Mouse (Mus musculus): Measurements from ENCODE around the gene Plcg1. TPM values are rescaled to one million over a fixed set of nuclear protein-coding genes. Genes with fewer than 3 reads are reported as not detected.

Gene Plcg1
- polyA plus RNA-seq, 1 experiment from 2014 or later = 10.9 TPM

GRCm38 (mm10) chr2:160717269-160717668 lies 13.8 kb upstream of the Plcg1 start:
- WGBS = 72% methylated on average over 5 of the region's 5 CpGs
- H3K4me1 ChIP-seq (replicated peaks; ENCODE audit: control insufficient read depth, insufficient read depth, low read length) = no peaks in the 10 kb centered on the region
- TF ChIP-seq CTCF (IDR thresholded peaks at IDR 0.05; ENCODE audit: low read depth) = peak; percentile 81

GRCm38 (mm10) chr2:160718811-160719210 lies 12.3 kb upstream of the Plcg1 start:
- no peak for TF ChIP-seq CTCF (IDR thresholded peaks at IDR 0.05; ENCODE audit: low read depth)
- Histone ChIP-seq H3K27ac (ENCODE audit: low read depth, low read length) (no peak overlapping the region; the same call in 1 of the 2 replicates), H3K9me3 (ENCODE audit: control insufficient read depth) (no peaks in the 10 kb centered on the region), H3K4me1 (replicated peaks; ENCODE audit: control insufficient read depth, insufficient read depth, low read length) (no peaks in the 10 kb centered on the region), H3K4me2 (replicated peaks; ENCODE audit: low read depth) (no peak overlapping the region), H3K9ac (ENCODE audit: low read depth, low read length) (no peak overlapping the region), H3K4me3 (ENCODE audit: low read depth, low read length) (no peak overlapping the region), H3K36me3 (ENCODE audit: control insufficient read depth, insufficient read depth) (peaks cover 81% of the 10 kb centered on the region), H3K27me3 (replicated peaks; ENCODE audit: control insufficient read depth, insufficient read depth, low read length) (no peaks in the 10 kb centered on the region)
- WGBS = 72% methylated on average over 3 of the region's 3 CpGs
- no peak for ATAC-seq

More at GRCm38 (mm10) chr2:160717269-160717668, 13.8 kb upstream of the Plcg1 start:
- H3K4me2 ChIP-seq (replicated peaks; ENCODE audit: low read depth) = no peak overlapping the region
- H3K4me3 ChIP-seq (ENCODE audit: low read depth, low read length) = no peak overlapping the region
- no peaks in the 10 kb centered on the region for H3K9me3 ChIP-seq (ENCODE audit: control insufficient read depth)
- no peaks in the 10 kb centered on the region for H3K27me3 ChIP-seq (replicated peaks; ENCODE audit: control insufficient read depth, insufficient read depth, low read length)
- H3K36me3 ChIP-seq (ENCODE audit: control insufficient read depth, insufficient read depth) = peaks cover 81% of the 10 kb centered on the region
- H3K27ac ChIP-seq (ENCODE audit: low read depth, low read length) = no peak overlapping the region
- ATAC-seq = no peak
- no peak overlapping the region for H3K9ac ChIP-seq (ENCODE audit: low read depth, low read length)

GRCm38 (mm10) chr2:160722714-160723113 lies 8.4 kb upstream of the Plcg1 start:
- WGBS = 80% methylated on average over 4 of the region's 4 CpGs
- H3K4me2 ChIP-seq (replicated peaks; ENCODE audit: low read depth) = no peak overlapping the region
- H3K4me1 ChIP-seq (replicated peaks; ENCODE audit: control insufficient read depth, insufficient read depth, low read length) = no peaks in the 10 kb centered on the region
- no peaks in the 10 kb centered on the region for H3K27me3 ChIP-seq (replicated peaks; ENCODE audit: control insufficient read depth, insufficient read depth, low read length)
- H3K4me3 ChIP-seq (ENCODE audit: low read depth, low read length) = no peak overlapping the region
- no peak for TF ChIP-seq CTCF (IDR thresholded peaks at IDR 0.05; ENCODE audit: low read depth)
- no peak overlapping the region for H3K27ac ChIP-seq (ENCODE audit: low read depth, low read length)
- H3K36me3 ChIP-seq (ENCODE audit: control insufficient read depth, insufficient read depth) = peaks cover 66% of the 10 kb centered on the region
- no peak for ATAC-seq
- H3K9me3 ChIP-seq (ENCODE audit: control insufficient read depth) = no peaks in the 10 kb centered on the region
- H3K9ac ChIP-seq (ENCODE audit: low read depth, low read length) = no peak overlapping the region

GRCm38 (mm10) chr2:160723613-160724375 lies 7.3 kb upstream of the Plcg1 start:
- no peak for ATAC-seq
- H3K9me3 ChIP-seq (ENCODE audit: control insufficient read depth) = no peaks in the 10 kb centered on the region
- H3K9ac ChIP-seq (ENCODE audit: low read depth, low read length) = no peak overlapping the region
- peaks cover 55% of the 10 kb centered on the region for H3K36me3 ChIP-seq (ENCODE audit: control insufficient read depth, insufficient read depth)
- H3K4me2 ChIP-seq (replicated peaks; ENCODE audit: low read depth) = no peak overlapping the region
- H3K4me1 ChIP-seq (replicated peaks; ENCODE audit: control insufficient read depth, insufficient read depth, low read length) = no peaks in the 10 kb centered on the region
- H3K27ac ChIP-seq (ENCODE audit: low read depth, low read length) = no peak overlapping the region
- no peak overlapping the region for H3K4me3 ChIP-seq (ENCODE audit: low read depth, low read length)
- H3K27me3 ChIP-seq (replicated peaks; ENCODE audit: control insufficient read depth, insufficient read depth, low read length) = no peaks in the 10 kb centered on the region
- TF ChIP-seq CTCF (IDR thresholded peaks at IDR 0.05; ENCODE audit: low read depth) = no peak
- 94% methylated on average over 4 of the region's 4 CpGs for WGBS

DNA sequence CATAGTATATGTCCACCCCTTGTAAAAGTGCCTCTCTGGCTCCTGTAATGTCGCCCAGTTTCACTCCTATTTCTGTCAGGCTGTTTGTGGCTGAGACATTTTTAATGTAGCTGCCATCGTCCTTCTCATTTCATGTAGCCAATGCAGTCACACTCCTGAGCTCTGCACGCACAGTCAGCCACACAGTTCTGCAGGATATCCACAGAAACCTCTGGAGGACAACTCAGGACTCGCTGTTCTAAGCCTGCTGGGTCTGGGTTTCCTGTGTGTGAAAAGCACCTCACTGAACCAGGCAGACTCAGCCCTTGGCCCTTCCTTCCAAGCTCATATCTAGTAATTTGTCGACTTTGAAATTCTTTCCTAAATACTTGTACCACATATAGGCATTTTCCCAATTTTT lies 6.6 kb upstream of the Plcg1 start:
- Histone ChIP-seq H3K4me2 (replicated peaks; ENCODE audit: low read depth) (no peak overlapping the region), H3K9ac (ENCODE audit: low read depth, low read length) (no peak overlapping the region), H3K27me3 (replicated peaks; ENCODE audit: control insufficient read depth, insufficient read depth, low read length) (no peaks in the 10 kb centered on the region), H3K9me3 (ENCODE audit: control insufficient read depth) (no peaks in the 10 kb centered on the region), H3K4me3 (ENCODE audit: low read depth, low read length) (no peak overlapping the region), H3K36me3 (ENCODE audit: control insufficient read depth, insufficient read depth) (peaks cover 48% of the 10 kb centered on the region), H3K27ac (ENCODE audit: low read depth, low read length) (no peak overlapping the region), H3K4me1 (replicated peaks; ENCODE audit: control insufficient read depth, insufficient read depth, low read length) (no peaks in the 10 kb centered on the region)
- WGBS = 88% methylated on average over 5 of the region's 5 CpGs
- ATAC-seq = no peak
- no peak for TF ChIP-seq CTCF (IDR thresholded peaks at IDR 0.05; ENCODE audit: low read depth)

DNA sequence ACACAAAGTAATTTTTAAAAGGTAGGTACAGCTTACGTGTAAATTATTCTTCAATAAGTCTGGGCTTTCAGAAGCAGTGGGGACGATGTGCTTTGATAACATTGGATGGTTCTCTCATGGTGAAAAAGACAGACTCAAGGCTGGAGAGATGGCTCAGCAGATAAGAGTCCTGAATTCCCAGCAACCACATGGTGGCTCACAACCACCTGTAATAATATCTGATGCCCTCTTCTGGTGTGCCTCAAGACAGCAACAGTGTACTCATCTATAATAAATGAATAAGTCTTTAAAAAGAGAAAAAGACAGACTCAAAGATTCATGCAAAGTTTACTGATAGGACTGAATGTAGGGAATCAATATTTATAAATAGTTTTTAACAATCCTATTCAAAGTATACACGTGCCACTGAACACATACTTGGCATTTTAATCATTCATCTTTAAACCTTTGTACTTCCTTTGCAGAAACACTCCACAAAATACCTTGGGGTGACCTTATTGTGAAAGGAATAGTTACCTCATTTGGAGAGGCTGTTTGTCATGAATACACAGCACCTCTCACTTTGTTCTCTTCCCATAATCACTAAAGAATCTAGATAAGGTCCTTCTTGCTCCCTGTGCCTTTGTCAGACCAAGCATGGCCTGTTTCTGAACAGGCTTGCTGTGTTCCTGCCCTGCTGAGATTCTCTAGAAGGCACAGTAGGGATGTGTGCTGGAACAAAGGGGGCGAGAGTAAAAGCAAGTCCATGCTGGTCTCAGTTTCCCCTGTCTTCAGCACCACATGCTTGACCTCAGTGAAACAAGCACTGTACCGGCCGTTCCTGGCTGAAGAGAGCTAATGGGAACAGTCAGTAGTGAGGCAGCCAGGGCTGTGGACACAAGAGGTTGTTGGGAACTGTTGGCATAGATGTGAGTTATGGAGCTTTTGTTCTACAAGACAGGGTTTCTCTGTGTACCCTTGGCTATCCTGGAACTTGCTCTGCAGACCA lies 4.9 kb upstream of the Plcg1 start:
- no peaks in the 10 kb centered on the region for H3K9me3 ChIP-seq (ENCODE audit: control insufficient read depth)
- no peaks in the 10 kb centered on the region for H3K27me3 ChIP-seq (replicated peaks; ENCODE audit: control insufficient read depth, insufficient read depth, low read length)
- no peak for ATAC-seq
- H3K36me3 ChIP-seq (ENCODE audit: control insufficient read depth, insufficient read depth) = peaks cover 32% of the 10 kb centered on the region
- no peak overlapping the region for H3K4me3 ChIP-seq (ENCODE audit: low read depth, low read length)
- no peak overlapping the region for H3K4me2 ChIP-seq (replicated peaks; ENCODE audit: low read depth)
- 0 out of 2 replicates have a peak, but pooled peaks have one; percentile 5 for TF ChIP-seq CTCF (IDR thresholded peaks at IDR 0.05; ENCODE audit: low read depth)
- 80% methylated on average over 6 of the region's 6 CpGs for WGBS
- H3K27ac ChIP-seq (ENCODE audit: low read depth, low read length) = no peak overlapping the region
- H3K4me1 ChIP-seq (replicated peaks; ENCODE audit: control insufficient read depth, insufficient read depth, low read length) = peaks cover 8% of the 10 kb centered on the region
- no peak overlapping the region for H3K9ac ChIP-seq (ENCODE audit: low read depth, low read length)
